Mouse (Mus musculus) left cerebral cortex, adult 2 months (tissue): Measurements from ENCODE around the gene Tnfrsf12a. TPM values are rescaled to one million over a fixed set of nuclear protein-coding genes. Genes with fewer than 3 reads are reported as not detected.

Source experiments
- DNase-seq, 2 experiments: peaks; one replicate each; pipeline ENCODE4 v3.0.0; 2021 to 2022; ENCODE audit warnings: low spot score in 2 of 2, mixed read lengths in 1 of 2; ENCODE audit errors: extremely low spot score in 1 of 2
- H3K27ac ChIP-seq: fragments of 200-600 bp; 2 replicates; pipeline ENCODE4 v1.8.1; 2022
- H3K4me3 ChIP-seq: fragments of 200-600 bp; 2 replicates; pipeline ENCODE4 v1.8.1; 2022
- CTCF ChIP-seq: fragments of 200-600 bp; IDR thresholded peaks from 2 replicates; pipeline ENCODE4 v1.8.1; 2022; ENCODE audit warnings: antibody characterized with exemption, mild to moderate bottlenecking, moderate library complexity
- intact Hi-C: fragments of 180-260 bp; cut with DNase I; formaldehyde crosslinking; loops from one replicate; pipeline ENCODE4 v1.15.1; 2025
- total RNA-seq, 2 experiments: library from RNA; stranded (reverse); gene quantifications; 2 replicates each; pipeline ENCODE4 v1.2.3; 2021

The Tnfrsf12a gene
- total RNA-seq, 2 experiments from 2014 or later, result 10.3 to 14.3 TPM

GRCm38 (mm10) chr17:23630195-23631020, 46.9 kb downstream of the Tnfrsf12a start:
- TF ChIP-seq CTCF, result peak; percentile 91
- Histone ChIP-seq H3K27ac (no peak overlapping the region), H3K4me3 (0 out of 2 replicates have a peak overlapping the region, but pooled peaks have one; percentile 19)
- peak; percentile 84 to 89 for DNase-seq
- intact Hi-C loops, result loop anchor here (2.0 kb wide), 1 partner anchor 58 kb away; no protein-coding TSS in a partner anchor

GRCm38 (mm10) chr17:23627813-23628212, 49.5 kb downstream of the Tnfrsf12a start:
- no peak for DNase-seq
- no peak overlapping the region for H3K27ac ChIP-seq
- no peak for TF ChIP-seq CTCF
- intact Hi-C loops, result no loop called here
- H3K4me3 ChIP-seq, result no peak overlapping the region

Other genes starting within 250 kb of the Tnfrsf12a start
- not detected for gene Vmn2r117, start 197.8 kb downstream of the Tnfrsf12a start, total RNA-seq
- gene Zfp213, start 113.2 kb downstream of the Tnfrsf12a start, total RNA-seq, result 1 to 10 TPM; 6.8 TPM
- 10 to 100 TPM; 24.7 to 32.0 TPM for gene Zfp13, start 78.0 kb downstream of the Tnfrsf12a start, total RNA-seq
- gene Zscan10, start 76.6 kb downstream of the Tnfrsf12a start, total RNA-seq, result not detected
- gene Mmp25, start 32.2 kb downstream of the Tnfrsf12a start, total RNA-seq, result under 1 TPM; 0.07 to 0.12 TPM
- gene Bicdl2, start 17.0 kb downstream of the Tnfrsf12a start, total RNA-seq, result not detected
- 100 to 1,000 TPM; 127 to 129 TPM for gene Hcfc1r1, start 3.9 kb downstream of the Tnfrsf12a start, total RNA-seq
- gene Thoc6, start 3.6 kb downstream of the Tnfrsf12a start, total RNA-seq, result 1 to 10 TPM; 5.5 to 7.2 TPM
- not detected for gene Cldn6, start 1.8 kb upstream of the Tnfrsf12a start, total RNA-seq
- under 1 TPM in 1 of 2 experiments, not detected in 1; 0.23 TPM for gene Cldn9, start 6.6 kb upstream of the Tnfrsf12a start, total RNA-seq
- under 1 TPM; 0.23 to 0.32 TPM for gene 1520401A03Rik, start 45.3 kb upstream of the Tnfrsf12a start, total RNA-seq
- 1 to 10 TPM; 4.3 TPM for gene Pkmyt1, start 48.9 kb upstream of the Tnfrsf12a start, total RNA-seq
- 10 to 100 TPM; 50.9 to 56.0 TPM for gene Paqr4, start 63.4 kb upstream of the Tnfrsf12a start, total RNA-seq
- under 1 TPM; 0.68 TPM for gene Kremen2, start 68.4 kb upstream of the Tnfrsf12a start, total RNA-seq
- 100 to 1,000 TPM; 425 to 428 TPM for gene Flywch1, start 94.1 kb upstream of the Tnfrsf12a start, total RNA-seq
- 10 to 100 TPM; 11.9 to 13.7 TPM for gene Flywch2, start 108.6 kb upstream of the Tnfrsf12a start, total RNA-seq
- 100 to 1,000 TPM; 671 to 678 TPM for gene Srrm2, start 113.1 kb upstream of the Tnfrsf12a start, total RNA-seq
- 100 to 1,000 TPM; 337 to 365 TPM for gene Elob, start 151.7 kb upstream of the Tnfrsf12a start, total RNA-seq
- not detected for gene Prss33, start 158.6 kb upstream of the Tnfrsf12a start, total RNA-seq
- gene Prss32, start 166.4 kb upstream of the Tnfrsf12a start, total RNA-seq, result not detected
- gene Prss41, start 166.7 kb upstream of the Tnfrsf12a start, total RNA-seq, result 1 to 10 TPM; 1.1 to 2.2 TPM
- gene Prss21, start 190.6 kb upstream of the Tnfrsf12a start, total RNA-seq, result not detected
- not detected for gene Dcpp1, start 203.4 kb upstream of the Tnfrsf12a start, total RNA-seq
- gene Dcpp2, start 203.4 kb upstream of the Tnfrsf12a start, total RNA-seq, result not detected
- not detected for gene Dcpp3, start 240.0 kb upstream of the Tnfrsf12a start, total RNA-seq